13 mouse cellular contexts compared by ENCODE assay signal in genomic region chr17:36988475-36988874, GRCm38 (mm10). TPM values are rescaled to one million over a fixed set of nuclear protein-coding genes. Genes with fewer than 3 reads are reported as not detected.
DNase-seq lines count a peak whose midpoint lies in the region; ATAC-seq and TF ChIP-seq lines count a peak whose summit lies in the region.
"Had no signal": no experiment of that assay in that cellular context is flagged by ENCODE, and none has a peak within 500 bp of the region (broad histone marks: within the 10 kb centered on the region; RNA-seq: fewer than 3 reads in every experiment).

No protein-coding gene starts in this region.

- no peak for DNase-seq in heart, postnatal 0 days (ENCODE audit: low spot score)
- DNase-seq in heart, adult 9 months (ENCODE audit: low spot score in 2 of 2): no peak
- peak; percentile 79 for DNase-seq in ZHBTc4 (ENCODE audit: low read depth, low spot score)
- DNase-seq in gastrocnemius, postnatal 4 days (ENCODE audit: low spot score in 2 of 2): no peak
- no peak for DNase-seq in left cerebral cortex, adult 9 months (ENCODE audit: low spot score in 2 of 2)
- no peak for DNase-seq in frontal cortex, postnatal 25 days (ENCODE audit: low spot score in 2 of 2)
- DNase-seq: kidney, adult 11 months; liver, embryonic 13.5 days had no signal

- H3K27me3 ChIP-seq in heart, postnatal 0 days (ENCODE audit: control insufficient read depth, insufficient read depth, low read length): peaks cover 23% of the 10 kb centered on the region
- H3K27me3 ChIP-seq in midbrain, embryonic 13.5 days: peaks cover 31% of the 10 kb centered on the region
- H3K27me3 ChIP-seq: CH12.LX had no signal

- TF ChIP-seq EP300 in heart, postnatal 0 days (IDR thresholded peaks at IDR 0.05; ENCODE audit: low read depth): no peak

- no peak overlapping the region for H3K9ac ChIP-seq in heart, postnatal 0 days (replicated peaks; ENCODE audit: low read depth, low read length)
- no peak overlapping the region for H3K9ac ChIP-seq in midbrain, embryonic 13.5 days (replicated peaks)
- H3K9ac ChIP-seq: liver, embryonic 13.5 days had no signal

- no peak for TF ChIP-seq CTCF in heart, postnatal 0 days (IDR thresholded peaks at IDR 0.05; ENCODE audit: low read depth)

- H3K9me3 ChIP-seq in heart, postnatal 0 days (replicated peaks; ENCODE audit: control insufficient read depth, low read length): no peaks in the 10 kb centered on the region
- H3K9me3 ChIP-seq in midbrain, embryonic 13.5 days: no peaks in the 10 kb centered on the region
- H3K9me3 ChIP-seq: liver, embryonic 13.5 days had no signal

- H3K4me3 ChIP-seq in heart, postnatal 0 days (ENCODE audit: low read depth, low read length): peak overlapping the region; percentile 6; the same call in 1 of the 2 replicates
- H3K4me3 ChIP-seq in midbrain, embryonic 13.5 days (replicated peaks): no peak overlapping the region
- H3K4me3 ChIP-seq: liver, embryonic 13.5 days had no signal

- H3K4me2 ChIP-seq in heart, postnatal 0 days (ENCODE audit: low read depth, low read length): peak overlapping the region; percentile 32
- 0 out of 2 replicates have a peak overlapping the region, but pooled peaks have one; percentile 23 for H3K4me2 ChIP-seq in midbrain, embryonic 13.5 days (replicated peaks)
- H3K4me2 ChIP-seq: liver, embryonic 13.5 days had no signal

- ATAC-seq in heart, postnatal 0 days (ENCODE audit: insufficient read depth, low read depth): no peak
- 0 out of 2 replicates have a peak, but pooled peaks have one; percentile 15 for ATAC-seq in granulocyte monocyte progenitor cell, adult 5-6 weeks (replicated peaks; ENCODE audit: poor library complexity, severe bottlenecking)
- ATAC-seq in midbrain, embryonic 13.5 days: no peak

- H3K36me3 ChIP-seq in heart, postnatal 0 days (replicated peaks; ENCODE audit: control insufficient read depth, insufficient read depth, low read length): no peaks in the 10 kb centered on the region
- H3K36me3 ChIP-seq in midbrain, embryonic 13.5 days: no peaks in the 10 kb centered on the region
- H3K36me3 ChIP-seq: liver, embryonic 13.5 days had no signal

- WGBS in heart, postnatal 0 days: 7% methylated on average over 24 of the region's 24 CpGs
- 6% methylated on average over 24 of the region's 24 CpGs for WGBS in midbrain, embryonic 13.5 days

- no peaks in the 10 kb centered on the region for H3K4me1 ChIP-seq in heart, postnatal 0 days (ENCODE audit: control insufficient read depth, insufficient read depth)
- no peaks in the 10 kb centered on the region; the same call in 1 of the 2 replicates for H3K4me1 ChIP-seq in midbrain, embryonic 13.5 days (replicated peaks)
- H3K4me1 ChIP-seq: liver, embryonic 13.5 days had no signal

- H3K27ac ChIP-seq in heart, postnatal 0 days (ENCODE audit: low read depth): no peak overlapping the region
- H3K27ac ChIP-seq in midbrain, embryonic 13.5 days: no peak overlapping the region
- H3K27ac ChIP-seq: liver, embryonic 13.5 days had no signal

RNA-seq across cellular contexts. Expression of gene H2-M5, which starts 0.9 kb away (rescaled TPM):
- total RNA-seq in heart, postnatal 0 days (2014; rRNA removed; ENCODE audit: low replicate concordance): not detected in 2 replicates
- 0.04 TPM in 1 of 2 replicates, not detected in the other for polyA plus RNA-seq in heart, postnatal 0 days (2015; fragmentation: Nextera tagmentation; extraction: Ambion mirVana)
- not detected in 2 replicates for total RNA-seq in granulocyte monocyte progenitor cell, adult 5-6 weeks (2014; fragmentation: Nextera tagmentation)
- total RNA-seq in granulocyte monocyte progenitor cell, adult 5-6 weeks (2017): not detected in 2 replicates
- 3.9 TPM in 2 replicates for polyA plus RNA-seq in midbrain, embryonic 13.5 days (2015; fragmentation: Nextera tagmentation; extraction: Ambion mirVana)
- under 1 TPM; 0.23 to 0.25 TPM for total RNA-seq in gastrocnemius, postnatal 4 days (2021)
- polyA plus RNA-seq: liver, embryonic 13.5 days had no signal

RNA-seq across cellular contexts. Expression of gene 2410137M14Rik, which starts 7.4 kb away (rescaled TPM):
- total RNA-seq in heart, postnatal 0 days (2014; rRNA removed; ENCODE audit: low replicate concordance): not detected in 2 replicates
- 0.18 TPM in 1 of 2 replicates, not detected in the other for polyA plus RNA-seq in heart, postnatal 0 days (2015; fragmentation: Nextera tagmentation; extraction: Ambion mirVana)
- not detected in 2 replicates for total RNA-seq in granulocyte monocyte progenitor cell, adult 5-6 weeks (2014; fragmentation: Nextera tagmentation)
- total RNA-seq in granulocyte monocyte progenitor cell, adult 5-6 weeks (2017): not detected in 2 replicates
- polyA plus RNA-seq in midbrain, embryonic 13.5 days (2015; fragmentation: Nextera tagmentation; extraction: Ambion mirVana): 0.43 and 0.57 TPM in 2 replicates
- total RNA-seq in gastrocnemius, postnatal 4 days (2021): not detected
- total RNA-seq: adrenal gland, postnatal 4 days; CH12.LX had no signal
- polyA plus RNA-seq: embryonic facial prominence, embryonic 11.5 days; liver, embryonic 13.5 days had no signal

RNA-seq across cellular contexts. Expression of gene Zfp57, which starts 12.5 kb away (rescaled TPM):
- 12.5 and 14.7 TPM in 2 replicates for total RNA-seq in heart, postnatal 0 days (2014; rRNA removed; ENCODE audit: low replicate concordance)
- polyA plus RNA-seq in heart, postnatal 0 days (2015; fragmentation: Nextera tagmentation; extraction: Ambion mirVana): 9.2 and 10.0 TPM in 2 replicates
- 1.2 TPM in 1 of 2 replicates, not detected in the other for total RNA-seq in granulocyte monocyte progenitor cell, adult 5-6 weeks (2014; fragmentation: Nextera tagmentation)
- total RNA-seq in granulocyte monocyte progenitor cell, adult 5-6 weeks (2017): 0.57 TPM in 1 of 2 replicates, not detected in the other
- polyA plus RNA-seq in midbrain, embryonic 13.5 days (2015; fragmentation: Nextera tagmentation; extraction: Ambion mirVana): 262 and 272 TPM in 2 replicates
- 10 to 100 TPM in 1 of 2 experiments, 1 to 10 TPM in 1; 8.7 to 10.1 TPM for total RNA-seq in gastrocnemius, postnatal 4 days (2021)
- total RNA-seq: CH12.LX had no signal

RNA-seq across cellular contexts. Expression of gene Znrd1as, which starts 30.1 kb away (rescaled TPM):
- total RNA-seq in heart, postnatal 0 days (2014; rRNA removed; ENCODE audit: low replicate concordance): 2.8 TPM in 1 of 2 replicates, not detected in the other
- 8.2 and 10.0 TPM in 2 replicates for polyA plus RNA-seq in heart, postnatal 0 days (2015; fragmentation: Nextera tagmentation; extraction: Ambion mirVana)
- total RNA-seq in granulocyte monocyte progenitor cell, adult 5-6 weeks (2014; fragmentation: Nextera tagmentation): 1.1 and 5.5 TPM in 2 replicates
- total RNA-seq in granulocyte monocyte progenitor cell, adult 5-6 weeks (2017): 9.1 and 11.2 TPM in 2 replicates
- 4.8 and 6.5 TPM in 2 replicates for polyA plus RNA-seq in midbrain, embryonic 13.5 days (2015; fragmentation: Nextera tagmentation; extraction: Ambion mirVana)
- total RNA-seq in gastrocnemius, postnatal 4 days (2021): 1 to 10 TPM; 7.1 to 9.2 TPM

RNA-seq across cellular contexts. Expression of gene Znrd1, which starts 30.1 kb away (rescaled TPM):
- 13.4 and 20.4 TPM in 2 replicates for total RNA-seq in heart, postnatal 0 days (2014; rRNA removed; ENCODE audit: low replicate concordance)
- polyA plus RNA-seq in heart, postnatal 0 days (2015; fragmentation: Nextera tagmentation; extraction: Ambion mirVana): 33.6 and 38.4 TPM in 2 replicates
- total RNA-seq in granulocyte monocyte progenitor cell, adult 5-6 weeks (2014; fragmentation: Nextera tagmentation): 81.6 and 134 TPM in 2 replicates
- 25.6 and 35.4 TPM in 2 replicates for total RNA-seq in granulocyte monocyte progenitor cell, adult 5-6 weeks (2017)
- polyA plus RNA-seq in midbrain, embryonic 13.5 days (2015; fragmentation: Nextera tagmentation; extraction: Ambion mirVana): 68.3 and 71.8 TPM in 2 replicates
- total RNA-seq in gastrocnemius, postnatal 4 days (2021): 10 to 100 TPM; 29.2 to 32.9 TPM
